Mouse (Mus musculus) retina, postnatal 1 day (tissue): Measurements from ENCODE around the gene Abhd16b.

ENCODE experiments used
- DNase-seq: peaks from one replicate; pipeline ENCODE4 v3.0.0-alpha.2; 2012

Gene Abhd16b

GRCm38 (mm10) chr2:181541761-181542380 lies 48.9 kb downstream of the Abhd16b start:
- no peak for DNase-seq
